Mouse (Mus musculus): ENCODE measurements around the gene Ramp2. TPM values are rescaled to one million over a fixed set of nuclear protein-coding genes. Genes with fewer than 3 reads are reported as not detected.

The Ramp2 gene
- polyA plus RNA-seq, 1 experiment from 2014 or later: 32.6 TPM

DNA sequence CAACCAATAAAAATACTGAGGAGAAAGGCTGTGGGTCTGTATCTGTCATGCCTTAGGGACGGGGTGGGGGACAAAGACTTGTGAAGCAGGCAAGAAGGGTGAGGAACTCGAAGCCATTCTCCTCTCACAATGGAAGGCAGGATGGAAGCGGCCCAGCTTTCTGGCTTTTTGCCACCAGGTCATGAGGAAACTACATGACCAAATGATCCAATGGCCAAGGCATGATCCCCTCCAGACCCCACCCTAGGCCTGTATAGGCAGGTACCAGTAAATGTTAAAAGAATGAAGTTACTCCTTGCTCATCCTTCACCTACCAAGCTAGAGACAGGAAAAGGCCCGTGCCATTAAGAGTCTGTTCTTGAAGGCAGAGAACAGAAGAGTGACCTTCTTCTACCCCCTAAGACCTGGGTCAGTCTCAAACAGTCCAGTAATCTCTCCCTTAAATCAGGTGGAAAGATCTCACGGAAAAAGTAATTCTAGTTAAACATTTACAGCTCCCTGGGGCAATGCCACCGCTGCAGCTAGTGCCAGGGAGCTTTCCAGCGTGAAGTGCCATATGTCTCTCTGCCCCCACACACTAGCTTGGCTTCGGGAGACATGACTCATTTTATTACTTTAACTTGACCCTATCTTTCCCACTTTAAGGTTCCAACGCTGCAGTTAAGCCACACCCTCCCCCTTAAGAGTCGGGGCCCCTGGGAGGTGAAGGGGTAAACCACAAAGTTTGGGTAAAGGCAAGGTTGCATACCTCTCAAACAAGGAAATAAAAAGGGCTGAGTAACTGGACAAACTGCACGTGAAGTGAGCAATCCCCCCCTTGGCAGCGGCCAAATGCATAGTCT, 31.8 kb downstream of the Ramp2 start:
- peak overlapping the region; percentile 85 for H3K4me3 ChIP-seq
- peak; percentile 28; the same call in 1 of the 2 replicates for ATAC-seq
- H3K9me3 ChIP-seq (replicated peaks): no peaks in the 10 kb centered on the region
- H3K36me3 ChIP-seq: peaks cover 22% of the 10 kb centered on the region
- 44% methylated on average over 12 of the region's 12 CpGs for WGBS (ENCODE audit: insufficient replicate concordance)
- peak overlapping the region; percentile 88 for H3K4me2 ChIP-seq
- peak overlapping the region; percentile 83 for H3K9ac ChIP-seq
- H3K27ac ChIP-seq: peak overlapping the region; percentile 84
- peaks cover 6% of the 10 kb centered on the region; the same call in 1 of the 2 replicates for H3K27me3 ChIP-seq (replicated peaks)
- H3K4me1 ChIP-seq: peaks cover 33% of the 10 kb centered on the region

DNA sequence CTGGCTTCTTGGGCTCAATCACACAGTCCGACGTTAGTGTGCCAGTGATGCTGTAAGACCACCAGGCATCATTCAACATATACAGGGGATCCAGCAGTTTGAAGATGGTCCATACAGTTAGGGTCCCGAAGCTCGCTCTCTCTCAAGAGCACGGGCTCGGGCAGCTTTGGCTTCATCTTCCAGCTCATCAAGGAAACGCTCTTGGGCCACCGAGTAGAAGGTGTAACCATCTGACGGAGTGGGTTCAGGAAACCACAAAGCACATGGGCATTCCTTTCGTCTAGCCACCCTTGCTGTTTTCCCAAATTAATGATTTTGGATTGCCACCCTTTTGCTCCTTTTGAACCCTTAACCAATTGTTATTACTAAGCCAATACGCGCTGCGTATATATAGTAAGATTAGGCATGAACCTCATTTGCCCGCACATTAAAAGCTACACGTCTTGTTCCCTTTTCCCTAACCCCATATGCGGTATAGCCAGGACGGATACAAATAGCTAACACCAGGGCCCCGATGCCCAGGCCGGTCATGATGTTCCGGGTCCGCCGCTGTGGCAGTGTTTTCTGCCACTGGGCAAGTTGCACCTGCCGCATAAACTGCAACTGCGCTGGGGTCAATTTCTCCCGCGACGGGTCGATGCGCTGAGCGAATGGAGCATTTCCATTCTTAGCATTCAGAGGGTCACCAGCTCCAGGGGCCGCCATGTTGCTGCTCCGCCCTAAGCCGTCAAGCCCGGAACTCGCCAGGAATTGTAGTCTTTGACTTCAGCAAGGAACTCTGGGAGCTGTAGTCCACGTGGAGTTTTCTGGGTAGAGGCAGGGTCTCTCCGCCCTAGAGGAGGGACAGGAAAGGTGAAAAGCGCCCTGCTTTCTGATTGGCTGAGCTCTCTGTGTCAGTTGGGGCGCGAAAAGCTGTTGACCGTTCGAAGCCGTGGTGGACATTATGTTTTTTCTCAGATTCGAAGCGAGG, 32.7 kb downstream of the Ramp2 start, which contains the start of the genes Cntd1 and Coa3:
Gene Cntd1 (plus strand): TSS at position 790 of the 970 bp plus-strand sequence.
Gene Coa3 (minus strand): TSS at position 892 of the 970 bp plus-strand sequence.
- peaks cover 22% of the 10 kb centered on the region for H3K36me3 ChIP-seq
- H3K9me3 ChIP-seq (replicated peaks): no peaks in the 10 kb centered on the region
- H3K27me3 ChIP-seq (replicated peaks): peaks cover 6% of the 10 kb centered on the region; the same call in 1 of the 2 replicates
- peak within 1 kb of the TSS; percentile 84 for H3K27ac ChIP-seq
- peak within 1 kb of the TSS; percentile 85 for H3K4me3 ChIP-seq
- peaks cover 38% of the 10 kb centered on the region for H3K4me1 ChIP-seq
- 3% methylated on average over 45 of the region's 45 CpGs for WGBS (ENCODE audit: insufficient replicate concordance)
- H3K4me2 ChIP-seq: peak within 1 kb of the TSS; percentile 88
- H3K9ac ChIP-seq: peak within 1 kb of the TSS; percentile 83
- peak; percentile 94 for ATAC-seq

DNA sequence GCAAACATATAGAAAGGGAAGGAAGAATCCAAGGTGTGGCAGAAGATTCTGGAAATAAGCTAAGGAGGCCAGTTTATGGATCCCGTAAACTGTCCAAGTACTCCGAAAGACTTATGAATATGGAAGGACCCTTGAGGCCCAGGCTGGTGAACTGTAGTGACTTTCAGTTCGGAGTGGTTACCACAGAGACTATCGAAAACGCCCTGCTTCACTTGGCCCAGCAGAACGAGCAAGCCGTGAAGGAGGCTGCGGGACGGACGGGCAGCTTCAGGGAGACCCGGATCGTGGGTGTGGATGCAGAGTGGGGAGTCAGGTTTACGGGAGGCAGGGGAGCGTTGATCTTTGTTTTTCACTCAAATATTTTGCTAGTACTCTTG, 33.4 kb downstream of the Ramp2 start:
- peak; percentile 53 for ATAC-seq
- no peaks in the 10 kb centered on the region for H3K9me3 ChIP-seq (replicated peaks)
- H3K36me3 ChIP-seq: peaks cover 22% of the 10 kb centered on the region
- peak overlapping the region; percentile 85 for H3K4me3 ChIP-seq
- H3K9ac ChIP-seq: peak overlapping the region; percentile 83
- peak overlapping the region; percentile 84 for H3K27ac ChIP-seq
- H3K4me2 ChIP-seq: peak overlapping the region; percentile 88
- 52% methylated on average over 14 of the region's 14 CpGs for WGBS (ENCODE audit: insufficient replicate concordance)
- peaks cover 6% of the 10 kb centered on the region; the same call in 1 of the 2 replicates for H3K27me3 ChIP-seq (replicated peaks)
- H3K4me1 ChIP-seq: peaks cover 38% of the 10 kb centered on the region

DNA sequence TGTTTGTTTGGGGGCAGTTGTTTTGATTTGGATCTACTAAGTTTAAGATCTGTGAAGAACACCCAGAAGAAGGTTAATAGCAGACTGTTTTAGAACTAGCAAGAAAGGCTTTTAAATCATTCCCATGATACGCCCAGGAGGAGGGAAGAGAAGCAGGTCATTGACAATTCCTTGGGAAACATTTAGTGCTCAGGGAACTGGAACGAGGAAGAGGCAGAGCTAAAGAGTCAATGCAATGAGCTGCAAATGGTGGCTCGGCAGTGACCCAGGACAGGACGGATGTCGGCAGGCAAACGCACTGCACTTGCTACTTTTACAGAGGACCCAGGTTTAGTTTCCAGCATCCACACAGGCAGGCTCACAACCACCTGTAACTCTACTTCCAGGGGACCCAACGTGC, 35.0 kb downstream of the Ramp2 start:
- ATAC-seq: no peak
- no peaks in the 10 kb centered on the region for H3K9me3 ChIP-seq (replicated peaks)
- H3K9ac ChIP-seq: no peak overlapping the region
- peaks cover 38% of the 10 kb centered on the region for H3K4me1 ChIP-seq
- peaks cover 31% of the 10 kb centered on the region for H3K36me3 ChIP-seq
- no peak overlapping the region for H3K27ac ChIP-seq
- no peak overlapping the region for H3K4me2 ChIP-seq
- WGBS (ENCODE audit: insufficient replicate concordance): 59% methylated on average over 7 of the region's 7 CpGs
- H3K4me3 ChIP-seq: no peak overlapping the region
- peaks cover 6% of the 10 kb centered on the region; the same call in 1 of the 2 replicates for H3K27me3 ChIP-seq (replicated peaks)

DNA sequence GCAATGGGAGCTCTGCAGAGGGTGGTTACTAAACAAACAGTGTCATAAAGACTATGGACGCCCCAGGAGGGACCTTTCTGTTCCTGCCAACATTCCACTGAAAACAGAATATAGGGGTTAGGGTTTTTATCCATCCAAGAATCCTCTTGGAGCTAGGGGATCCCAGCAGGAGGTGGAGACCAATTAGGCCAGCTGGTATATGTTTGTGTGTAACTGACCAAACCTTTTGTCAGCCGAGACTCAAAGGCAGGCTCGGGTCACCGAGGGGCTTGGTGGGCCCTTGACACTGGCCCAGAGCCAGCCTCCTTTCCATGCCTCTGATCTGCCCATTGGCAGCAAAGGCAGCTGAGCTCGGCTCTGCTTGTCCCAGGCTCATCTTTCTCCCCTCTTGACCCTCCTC, 37.1 kb downstream of the Ramp2 start:
- Histone ChIP-seq H3K9me3 (replicated peaks) (no peaks in the 10 kb centered on the region), H3K4me3 (no peak overlapping the region), H3K36me3 (peaks cover 33% of the 10 kb centered on the region), H3K4me2 (no peak overlapping the region), H3K9ac (no peak overlapping the region), H3K27ac (no peak overlapping the region), H3K4me1 (peaks cover 17% of the 10 kb centered on the region), H3K27me3 (replicated peaks) (peaks cover 6% of the 10 kb centered on the region; the same call in 1 of the 2 replicates)
- no peak for ATAC-seq
- WGBS (ENCODE audit: insufficient replicate concordance): 57% methylated on average over 5 of the region's 5 CpGs

DNA sequence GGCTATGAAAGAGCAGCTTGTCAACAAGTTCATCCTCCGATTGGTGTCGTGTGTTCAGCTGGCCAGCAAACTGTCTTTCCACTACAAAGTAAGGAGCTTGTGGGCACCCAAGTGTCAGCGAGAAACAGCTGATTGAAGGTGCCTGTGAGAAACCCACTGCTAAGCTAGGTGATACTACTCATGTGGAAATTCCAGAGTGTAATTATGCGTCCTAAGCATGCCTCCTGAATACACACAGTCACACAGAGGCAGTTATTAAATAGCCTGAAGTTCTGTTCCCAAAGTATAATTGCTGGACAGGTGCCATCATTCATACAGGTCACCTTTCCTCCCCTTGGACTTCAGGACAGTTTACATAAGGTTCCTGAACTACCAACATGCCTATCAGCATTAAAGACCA, 38.0 kb downstream of the Ramp2 start:
- 69% methylated on average over 4 of the region's 4 CpGs for WGBS (ENCODE audit: insufficient replicate concordance)
- Histone ChIP-seq H3K27me3 (replicated peaks) (peaks cover 6% of the 10 kb centered on the region; the same call in 1 of the 2 replicates), H3K27ac (no peak overlapping the region), H3K4me1 (peaks cover 14% of the 10 kb centered on the region), H3K36me3 (peaks cover 42% of the 10 kb centered on the region), H3K4me2 (no peak overlapping the region), H3K9me3 (replicated peaks) (no peaks in the 10 kb centered on the region), H3K9ac (no peak overlapping the region), H3K4me3 (no peak overlapping the region)
- no peak for ATAC-seq

DNA sequence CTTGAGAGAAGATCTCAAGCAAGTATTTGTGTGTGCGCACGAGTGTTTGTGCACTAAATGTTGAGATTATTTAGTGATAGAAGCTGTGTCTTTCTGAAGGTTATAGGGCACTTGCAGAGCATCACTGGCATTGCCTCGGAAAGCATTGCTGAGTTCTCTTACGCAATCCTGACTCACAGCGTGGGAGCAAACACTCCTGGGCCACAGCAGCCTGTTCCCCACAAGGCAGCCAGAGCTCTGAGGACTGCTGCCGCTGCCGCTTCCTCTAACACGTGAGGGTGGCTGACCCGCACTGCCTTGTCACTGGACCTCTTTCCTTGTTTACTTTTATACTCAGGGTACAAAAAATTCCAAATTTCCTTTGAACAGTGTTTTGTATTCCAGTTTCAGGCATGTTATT, 41.5 kb downstream of the Ramp2 start:
- no peak for ATAC-seq
- Histone ChIP-seq H3K36me3 (peaks cover 77% of the 10 kb centered on the region), H3K4me1 (peaks cover 4% of the 10 kb centered on the region; the same call in 1 of the 2 replicates), H3K4me3 (no peak overlapping the region), H3K9me3 (replicated peaks) (no peaks in the 10 kb centered on the region), H3K27me3 (replicated peaks) (no peaks in the 10 kb centered on the region), H3K4me2 (no peak overlapping the region), H3K9ac (no peak overlapping the region), H3K27ac (no peak overlapping the region)
- WGBS (ENCODE audit: insufficient replicate concordance): 64% methylated on average over 9 of the region's 9 CpGs

DNA sequence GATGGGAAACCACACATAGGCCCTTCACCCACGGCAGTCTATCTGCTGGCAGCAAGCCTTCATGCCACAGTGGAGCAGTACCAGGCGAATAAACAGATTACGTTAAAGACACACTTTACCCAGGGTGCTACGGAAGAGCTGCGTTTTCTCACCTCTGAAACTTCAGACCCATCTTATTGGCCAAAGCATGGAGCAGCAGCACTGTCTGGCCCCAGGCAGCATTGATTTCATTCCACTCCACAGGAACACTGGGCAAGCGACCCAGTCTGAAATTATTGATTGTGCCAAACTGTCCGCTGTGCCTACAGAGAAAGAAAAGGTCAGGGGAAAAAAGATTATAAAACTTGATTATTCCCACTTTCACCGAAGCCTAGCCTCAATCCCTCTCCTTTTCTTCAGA, 45.4 kb downstream of the Ramp2 start:
- Histone ChIP-seq H3K9ac (no peak overlapping the region), H3K9me3 (replicated peaks) (no peaks in the 10 kb centered on the region), H3K4me3 (no peak overlapping the region), H3K4me2 (no peak overlapping the region), H3K27ac (no peak overlapping the region), H3K36me3 (peaks cover 98% of the 10 kb centered on the region), H3K27me3 (replicated peaks) (no peaks in the 10 kb centered on the region), H3K4me1 (no peaks in the 10 kb centered on the region)
- 92% methylated on average over 8 of the region's 8 CpGs for WGBS (ENCODE audit: insufficient replicate concordance)
- no peak for ATAC-seq

DNA sequence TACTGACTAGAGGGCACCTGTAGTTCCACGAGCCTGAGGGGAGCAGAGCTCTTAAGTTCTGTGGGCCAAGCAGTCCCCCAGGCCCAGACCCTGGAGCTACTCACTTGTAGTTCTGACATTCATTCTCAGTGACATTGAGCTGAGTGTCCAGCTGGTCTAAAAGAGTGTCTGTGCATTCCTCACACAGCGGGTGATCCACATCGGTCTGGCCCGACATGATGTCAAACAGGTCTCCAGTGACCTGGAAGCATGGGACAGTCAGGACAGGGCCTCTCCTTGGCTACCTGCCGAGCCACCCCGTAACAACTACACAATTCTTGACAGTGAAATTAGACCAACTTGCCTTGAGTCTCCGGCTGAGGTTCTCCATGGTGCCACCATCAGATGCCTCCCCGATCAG, 49.4 kb downstream of the Ramp2 start:
- peaks cover 99% of the 10 kb centered on the region for H3K36me3 ChIP-seq
- no peak for ATAC-seq
- no peak overlapping the region for H3K4me3 ChIP-seq

DNA sequence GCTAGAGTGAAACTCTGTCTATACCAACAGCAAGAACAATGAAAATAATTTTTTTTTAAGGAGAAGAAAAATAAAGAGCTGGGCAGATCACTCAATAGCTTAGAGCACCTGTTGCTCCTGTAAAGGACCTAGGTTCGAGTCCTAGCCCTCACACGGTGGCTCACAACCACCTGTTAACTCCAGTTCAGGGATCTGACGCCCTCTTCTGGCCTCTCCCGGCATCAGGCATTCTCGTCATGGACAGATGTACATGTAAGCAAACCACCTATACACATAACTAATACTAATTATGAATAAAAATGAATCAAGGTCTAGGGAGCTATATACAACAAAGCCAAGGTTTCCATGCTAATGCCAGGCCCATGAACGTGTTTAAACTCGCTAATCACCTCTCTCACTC, 55.1 kb downstream of the Ramp2 start:
- no peaks in the 10 kb centered on the region for H3K27me3 ChIP-seq (replicated peaks)
- no peak for ATAC-seq
- peaks cover 44% of the 10 kb centered on the region for H3K36me3 ChIP-seq
- H3K4me2 ChIP-seq: peak overlapping the region; percentile 92
- peaks cover 37% of the 10 kb centered on the region for H3K4me1 ChIP-seq
- WGBS (ENCODE audit: insufficient replicate concordance): 55% methylated on average over 7 of the region's 7 CpGs
- peak overlapping the region; percentile 86 for H3K27ac ChIP-seq
- H3K9ac ChIP-seq: peak overlapping the region; percentile 95
- H3K4me3 ChIP-seq: peak overlapping the region; percentile 96
- H3K9me3 ChIP-seq (replicated peaks): no peaks in the 10 kb centered on the region

More for the DNA sequence above, 49.4 kb downstream of the Ramp2 start:
- H3K4me2 ChIP-seq: no peak overlapping the region
- 89% methylated on average over 8 of the region's 8 CpGs for WGBS (ENCODE audit: insufficient replicate concordance)
- peaks cover 13% of the 10 kb centered on the region for H3K4me1 ChIP-seq
- no peak overlapping the region for H3K27ac ChIP-seq
- H3K9me3 ChIP-seq (replicated peaks): no peaks in the 10 kb centered on the region
- no peak overlapping the region for H3K9ac ChIP-seq
- H3K27me3 ChIP-seq (replicated peaks): no peaks in the 10 kb centered on the region

DNA sequence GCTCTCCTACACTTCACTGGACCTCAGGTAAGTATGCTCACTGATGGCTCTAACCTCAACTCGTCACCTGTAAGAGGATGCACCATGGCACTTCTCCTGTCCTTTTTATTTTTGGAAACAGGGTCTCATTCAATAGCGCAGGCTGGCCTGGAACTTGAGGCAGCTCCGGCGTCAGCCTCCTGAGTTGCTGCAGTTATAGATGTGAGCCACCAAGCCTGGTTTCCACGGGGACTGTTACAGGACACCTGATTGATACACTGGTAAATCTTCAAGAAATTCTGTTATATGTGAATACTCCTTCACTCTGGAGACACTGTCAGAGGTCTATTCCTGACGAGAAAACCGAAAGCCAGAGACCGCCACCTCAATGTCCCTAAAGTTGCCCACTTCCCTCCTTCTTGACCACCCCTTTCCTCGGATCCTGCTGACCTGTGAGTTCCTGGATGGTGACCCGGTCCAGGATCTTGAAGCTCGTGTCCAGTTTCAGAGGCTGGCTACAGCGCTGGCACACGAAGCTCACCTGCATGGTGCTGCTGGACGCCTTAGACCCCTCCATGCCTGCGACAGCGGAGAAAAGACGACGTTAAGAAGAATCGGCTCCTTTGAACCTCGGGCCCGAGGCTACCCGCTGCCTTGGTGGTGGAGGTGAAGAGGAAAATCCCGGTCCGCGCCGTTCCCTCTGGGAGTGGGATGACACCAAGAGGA, 55.6 kb downstream of the Ramp2 start:
- Histone ChIP-seq H3K4me1 (peaks cover 37% of the 10 kb centered on the region), H3K4me2 (peak overlapping the region; percentile 92), H3K4me3 (peak overlapping the region; percentile 96), H3K36me3 (peaks cover 38% of the 10 kb centered on the region), H3K27me3 (replicated peaks) (peaks cover 5% of the 10 kb centered on the region; the same call in 1 of the 2 replicates), H3K9me3 (replicated peaks) (no peaks in the 10 kb centered on the region), H3K27ac (peak overlapping the region; percentile 86), H3K9ac (peak overlapping the region; percentile 95)
- WGBS (ENCODE audit: insufficient replicate concordance): 7% methylated on average over 26 of the region's 26 CpGs
- peak; percentile 50 for ATAC-seq
